Mouse (Mus musculus) naive thymus-derived CD4-positive, alpha-beta T cell, adult 2 months (primary cell): ENCODE results near the gene Hnrnpul2.
"Not testable (repeated sequence)": the region's sequence is repeated elsewhere in the genome, so short reads cannot be mapped to it uniquely, and the experiment has no call there.

Experiments
- DNase-seq: peaks from one replicate; pipeline ENCODE4 v3.0.0-alpha.2; 2011; ENCODE audit warnings: low read depth

The Hnrnpul2 gene

GRCm38 (mm10) chr19:8852236-8852928, 32.6 kb downstream of the Hnrnpul2 start:
- DNase-seq = no peak

DNA sequence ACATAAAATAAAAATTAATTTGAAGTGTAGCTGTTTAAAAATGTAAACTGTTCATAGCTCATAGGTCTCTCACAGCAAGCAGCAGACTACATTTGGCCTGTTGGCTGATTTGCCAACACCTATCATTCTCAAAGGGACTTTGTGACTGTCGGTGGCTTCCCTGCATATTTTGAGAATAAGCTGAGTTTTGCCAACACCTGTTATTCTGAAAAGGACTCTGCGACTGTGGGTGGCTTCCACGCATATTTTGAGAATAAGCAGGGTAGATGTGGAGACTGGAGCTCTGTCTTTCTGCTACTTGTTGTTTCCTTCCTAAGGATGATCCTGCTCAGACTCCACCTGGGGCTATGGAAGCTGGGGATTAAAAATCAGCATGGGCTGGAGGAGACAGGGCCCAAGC, 33.3 kb downstream of the Hnrnpul2 start:
- no peak for DNase-seq

- peak; percentile 60 for DNase-seq
These were observed 37.9 kb downstream of the Hnrnpul2 start for GRCm38 (mm10) chr19:8857689-8858088.

DNA sequence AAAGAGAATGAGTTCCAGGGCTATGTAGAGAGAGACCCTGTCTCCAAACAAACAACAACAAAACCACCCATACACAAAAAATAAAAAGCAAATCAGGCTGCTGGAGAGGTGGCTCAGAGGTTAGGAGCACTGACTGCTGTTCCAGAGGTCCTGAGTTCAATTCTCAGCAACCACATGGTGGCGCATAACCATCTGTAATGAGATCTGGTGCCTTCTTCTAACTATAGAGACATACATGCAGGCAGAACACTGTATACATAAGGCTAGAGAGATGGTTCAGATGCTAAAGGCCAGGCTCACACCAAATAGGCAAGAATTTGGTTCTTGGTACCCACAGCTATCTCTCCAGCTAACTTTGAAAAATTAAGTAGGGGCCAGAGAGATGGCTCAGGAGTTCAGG, 39.2 kb downstream of the Hnrnpul2 start:
- peak; percentile 70 for DNase-seq

DNA sequence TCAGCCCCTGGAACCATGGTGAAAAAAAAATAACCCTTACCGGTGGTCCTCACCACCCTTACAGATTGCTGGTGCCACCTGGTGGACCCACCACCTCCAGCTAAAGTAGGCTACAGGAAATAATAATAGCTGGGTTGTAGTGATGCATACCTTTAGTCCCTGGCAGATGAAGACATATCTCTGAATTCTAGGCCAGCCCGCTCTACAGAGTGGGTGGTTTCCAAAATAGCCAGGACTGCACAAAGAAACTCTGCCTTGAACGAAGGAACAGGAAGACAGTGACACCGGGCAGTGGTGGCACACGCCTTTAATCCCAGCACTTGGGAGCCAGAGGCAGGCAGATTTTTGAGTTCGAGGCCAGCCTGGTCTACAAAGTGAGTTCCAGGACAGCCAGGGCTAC, 44.5 kb downstream of the Hnrnpul2 start:
- no peak for DNase-seq

GRCm38 (mm10) chr19:8870381-8870780, 50.6 kb downstream of the Hnrnpul2 start:
- DNase-seq = not testable (repeated sequence)

GRCm38 (mm10) chr19:8870838-8871237, 51.0 kb downstream of the Hnrnpul2 start:
- DNase-seq = peak; percentile 35

- peak; percentile 93 for DNase-seq
These were observed 51.7 kb downstream of the Hnrnpul2 start, which contains the start of gene Ubxn1 for GRCm38 (mm10) chr19:8871267-8872186. TSS of gene Ubxn1 (plus strand) at chr19:8871496.

- DNase-seq = no peak
These were observed 52.5 kb downstream of the Hnrnpul2 start for GRCm38 (mm10) chr19:8872266-8872840.

DNA sequence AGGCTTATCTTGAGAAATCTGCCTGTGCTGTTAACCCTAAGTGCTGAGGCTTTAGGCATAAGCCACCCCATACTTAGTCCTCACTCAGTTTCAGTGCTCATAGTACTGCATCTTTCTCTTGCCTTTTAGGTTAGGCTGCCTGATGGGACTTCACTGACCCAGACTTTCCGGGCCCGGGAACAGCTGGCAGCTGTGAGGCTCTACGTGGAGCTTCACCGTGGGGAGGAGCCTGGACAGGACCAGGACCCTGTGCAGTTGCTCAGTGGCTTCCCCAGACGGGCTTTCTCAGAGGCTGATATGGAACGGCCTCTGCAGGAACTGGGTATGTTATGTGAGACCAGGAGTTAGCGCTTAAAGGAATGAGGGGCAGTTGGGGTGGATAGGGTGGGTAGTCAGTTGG, 55.2 kb downstream of the Hnrnpul2 start:
- DNase-seq = no peak

DNA sequence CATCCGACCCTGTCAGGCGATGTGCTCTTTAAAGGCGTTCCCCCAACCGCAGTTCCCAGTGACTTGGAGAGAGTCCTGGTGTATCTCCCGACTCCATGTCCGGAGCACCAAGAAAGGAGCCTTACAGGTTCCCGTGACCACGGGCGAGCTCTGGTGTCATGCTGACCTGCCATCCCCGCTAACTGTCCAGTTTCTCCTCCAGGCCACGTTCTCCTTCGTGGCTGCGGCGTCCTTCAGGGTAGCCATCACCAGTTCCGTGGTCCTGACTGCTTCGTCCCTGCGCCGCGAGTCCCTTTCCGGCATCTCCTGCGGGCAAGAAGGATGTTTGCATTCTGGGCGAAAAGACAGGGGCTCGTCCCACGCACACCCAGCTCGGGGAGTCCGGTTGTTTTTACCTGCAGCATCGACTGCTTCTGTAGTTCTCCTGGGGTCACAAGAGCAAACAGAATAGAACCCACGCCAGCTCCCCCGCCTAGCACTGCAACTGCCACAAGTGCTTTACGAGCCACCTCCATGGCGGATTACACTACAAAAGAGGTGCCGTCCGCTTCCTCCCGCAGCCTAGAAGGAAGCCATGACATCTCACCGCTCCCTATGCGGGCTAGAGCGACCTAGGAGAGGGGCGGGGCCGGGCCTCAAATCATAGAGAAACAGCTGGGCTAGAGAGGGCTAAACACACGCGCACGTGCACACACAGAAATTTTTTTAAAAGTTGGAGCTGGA, 60.7 kb downstream of the Hnrnpul2 start, which contains the start of gene Uqcc3:
Uqcc3 (minus strand) TSS at position 613 of the 723 bp plus-strand sequence.
- DNase-seq = peak; percentile 91

- no peak for DNase-seq
These were observed 61.2 kb downstream of the Hnrnpul2 start for GRCm38 (mm10) chr19:8881034-8881392.

- DNase-seq = no peak
These were observed 63.8 kb downstream of the Hnrnpul2 start, which contains the start of the genes Lbhd1 and Gm49403 for GRCm38 (mm10) chr19:8883616-8884015. TSS of gene Lbhd1 (plus strand) at chr19:8883732. TSS of gene Gm49403 (plus strand) at chr19:8883930.
